Mouse (Mus musculus): Measurements from ENCODE around the gene Agbl4. TPM values are rescaled to one million over a fixed set of nuclear protein-coding genes. Genes with fewer than 3 reads are reported as not detected.
A peak's percentile ranks its signal among the peaks of the same experiment; 100 is the strongest.

Agbl4 gene
- total RNA-seq, 2 experiments from 2014 or later = 0.33 to 0.53 TPM

DNA sequence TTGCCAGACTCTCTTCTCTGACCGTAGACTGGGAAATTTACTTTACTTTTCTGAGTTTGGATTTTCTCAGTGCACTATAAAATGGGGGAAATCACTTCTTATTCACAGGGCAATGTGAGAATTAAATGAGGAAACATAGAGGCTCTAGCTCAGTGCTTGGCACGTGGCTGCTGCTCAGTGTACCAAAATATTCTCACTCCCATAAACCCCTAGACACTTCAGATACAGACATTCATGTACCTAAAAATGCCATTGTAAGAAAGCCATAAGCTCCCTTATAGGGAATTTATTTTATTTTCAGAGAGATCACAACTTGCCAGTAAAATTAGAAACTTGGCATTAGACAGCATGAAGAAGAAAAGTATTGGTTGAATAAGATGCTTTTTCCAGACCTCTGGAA is 883.5 kb downstream of the Agbl4 start:
- DNase-seq = no peak

DNA sequence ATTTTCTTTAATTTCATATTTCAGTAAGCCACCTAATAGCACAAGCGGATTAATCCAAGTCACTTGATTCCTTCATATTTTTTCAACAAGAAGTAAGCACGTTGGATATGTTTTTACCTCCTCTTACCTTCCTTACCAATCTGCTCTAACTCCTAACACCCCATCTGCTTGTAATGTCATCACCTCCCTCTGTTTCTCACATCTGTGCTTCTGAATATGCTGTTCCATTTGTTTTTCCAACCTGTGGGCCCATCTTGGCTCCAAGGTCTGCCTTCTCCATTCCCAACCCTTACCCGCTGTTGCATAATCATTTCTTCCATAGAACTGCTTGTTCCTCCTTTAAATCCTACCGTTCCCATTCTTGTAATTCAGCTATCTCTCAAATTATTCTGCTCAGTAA is 884.4 kb downstream of the Agbl4 start:
- DNase-seq = no peak

DNA sequence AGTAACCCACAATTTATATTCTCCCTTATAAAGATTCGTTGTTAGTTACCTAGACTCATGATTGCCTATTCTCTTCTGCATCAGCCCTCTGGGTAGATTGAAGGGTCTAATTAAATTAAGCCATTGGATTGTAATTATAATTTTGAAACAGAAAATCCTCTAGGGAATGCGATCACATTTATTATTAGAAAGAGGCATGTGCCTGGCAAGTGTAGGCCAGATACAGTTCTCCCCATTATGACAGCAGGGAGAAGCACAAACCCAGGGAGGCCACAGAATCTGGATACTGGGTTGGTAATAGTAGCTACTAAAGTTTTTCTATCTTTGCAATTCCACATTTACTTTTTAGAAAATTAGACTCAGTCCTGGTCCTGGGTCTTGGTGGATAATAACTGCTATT is 887.2 kb downstream of the Agbl4 start:
- no peak for DNase-seq

DNA sequence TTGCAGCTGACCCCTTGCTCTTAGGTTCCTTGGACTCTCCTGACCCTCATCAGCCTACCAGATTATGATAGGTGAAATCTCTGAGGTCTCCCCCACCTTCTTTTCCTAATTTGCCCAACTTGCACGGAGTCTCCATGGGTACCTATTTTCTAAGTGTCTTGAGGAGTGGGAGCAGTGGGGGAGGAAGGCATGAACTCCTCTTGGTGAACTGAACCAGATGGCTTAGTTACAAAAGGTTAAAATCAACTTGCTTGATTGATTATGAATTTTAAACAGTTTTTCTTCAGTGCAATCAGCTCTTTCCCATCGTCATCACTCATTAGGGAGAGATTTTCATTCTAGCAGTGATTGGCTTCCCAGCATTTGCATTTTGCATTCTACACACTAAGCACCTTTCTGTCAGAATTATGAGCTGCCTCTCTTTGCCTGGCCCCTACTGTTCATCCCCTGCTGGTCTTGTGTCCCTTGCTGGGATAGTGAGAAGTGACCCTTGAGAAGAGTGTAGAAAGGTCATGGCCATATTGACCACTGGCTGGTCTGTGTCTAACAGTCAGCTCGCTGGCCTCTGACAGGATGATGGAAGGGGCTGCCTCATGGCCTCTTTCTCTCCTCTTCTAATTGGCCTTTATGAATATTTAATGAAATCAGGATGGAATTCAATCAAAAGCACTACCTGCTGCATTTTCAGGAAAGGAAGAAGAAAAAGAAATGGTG is 897.2 kb downstream of the Agbl4 start:
- DNase-seq = no peak

DNA sequence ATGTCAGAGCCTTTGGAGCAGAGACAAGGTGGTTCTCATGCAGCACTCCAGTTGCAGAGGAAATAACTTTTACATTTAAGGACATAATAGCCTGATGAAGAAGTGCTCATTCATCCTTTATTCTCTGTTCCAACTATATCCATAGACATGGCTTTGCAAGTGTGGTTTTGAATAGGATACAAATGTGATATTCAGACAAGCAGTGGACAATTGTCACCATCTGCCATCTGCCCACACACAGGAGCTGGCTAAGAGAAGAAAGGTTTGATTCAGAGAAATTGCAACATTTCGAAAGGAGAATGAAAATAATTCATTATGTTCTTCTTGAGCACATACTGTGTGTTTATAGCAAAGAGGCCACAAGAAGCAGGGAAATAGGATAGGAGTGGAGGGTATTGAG is 909.1 kb downstream of the Agbl4 start:
- no peak for DNase-seq

DNA sequence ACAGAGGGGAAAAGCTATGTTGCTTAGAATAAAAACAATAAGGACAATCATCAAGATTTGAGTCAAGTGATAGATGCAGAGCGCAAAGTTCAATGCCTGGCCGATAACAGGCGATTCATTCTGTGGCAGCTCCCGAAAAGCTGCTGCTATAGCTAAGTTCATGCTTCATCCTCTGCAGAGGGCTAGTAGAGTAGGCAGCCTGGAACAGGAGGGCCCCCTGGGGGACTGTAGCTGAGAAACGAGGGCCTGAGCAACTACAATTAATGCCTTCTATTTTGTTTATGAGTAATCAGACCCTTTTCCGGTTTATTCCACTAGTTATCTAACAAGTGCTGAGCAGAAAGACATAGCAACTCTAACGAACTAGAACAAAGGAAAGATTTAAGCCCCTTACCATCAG is 909.7 kb downstream of the Agbl4 start:
- no peak for DNase-seq

DNA sequence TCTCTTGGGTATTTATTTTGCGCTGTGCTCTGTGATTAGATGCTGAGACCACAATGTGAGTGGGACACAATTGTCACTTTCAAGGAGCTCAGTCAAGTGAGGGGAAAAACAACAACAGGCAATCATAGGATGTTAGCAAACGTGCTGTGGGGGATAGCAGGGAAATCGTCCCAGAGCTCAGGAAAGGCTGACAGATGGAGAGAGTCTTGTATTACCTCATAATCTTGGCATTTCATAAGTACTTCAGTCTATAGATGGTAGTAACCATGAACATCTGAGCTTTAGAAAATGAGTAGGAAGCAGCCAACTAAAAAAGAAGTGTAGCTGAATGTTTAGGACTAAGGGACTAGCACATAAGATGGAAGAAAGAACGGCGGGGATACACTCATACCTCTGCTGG is 910.2 kb downstream of the Agbl4 start:
- DNase-seq = no peak

DNA sequence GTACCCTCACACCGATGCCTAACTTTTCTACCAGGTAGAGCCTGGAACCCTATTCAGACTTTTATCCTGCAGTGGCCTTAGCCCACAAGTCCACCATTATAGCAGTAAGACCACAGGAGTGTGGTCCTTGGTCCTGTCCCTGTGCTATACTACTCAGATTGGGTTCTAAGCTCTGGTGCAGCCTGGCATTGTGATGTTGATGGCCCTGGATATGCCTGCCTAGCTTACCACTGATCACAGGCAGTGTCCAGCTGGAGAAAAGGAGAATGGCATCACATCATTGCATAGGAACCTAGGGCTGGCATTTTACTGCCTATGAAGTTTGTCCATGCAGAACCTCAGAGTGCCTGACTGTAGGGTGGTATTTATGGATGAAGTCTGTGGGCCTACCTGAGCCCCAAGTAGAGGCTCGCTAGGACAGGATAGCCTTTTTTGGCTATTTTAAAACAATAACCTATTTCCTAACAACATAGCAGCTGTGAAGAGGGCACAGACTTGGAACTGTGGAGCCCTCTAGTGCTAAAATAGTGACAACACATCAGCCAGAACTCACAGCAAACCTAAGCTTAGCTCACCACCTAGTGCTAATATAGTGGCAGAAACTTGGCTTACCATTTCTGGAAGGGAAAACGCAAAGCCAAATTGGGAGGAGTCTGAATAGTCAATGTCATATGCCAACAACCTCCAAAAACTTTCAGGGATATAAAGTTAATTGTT is 911.3 kb downstream of the Agbl4 start:
- no peak for DNase-seq

DNA sequence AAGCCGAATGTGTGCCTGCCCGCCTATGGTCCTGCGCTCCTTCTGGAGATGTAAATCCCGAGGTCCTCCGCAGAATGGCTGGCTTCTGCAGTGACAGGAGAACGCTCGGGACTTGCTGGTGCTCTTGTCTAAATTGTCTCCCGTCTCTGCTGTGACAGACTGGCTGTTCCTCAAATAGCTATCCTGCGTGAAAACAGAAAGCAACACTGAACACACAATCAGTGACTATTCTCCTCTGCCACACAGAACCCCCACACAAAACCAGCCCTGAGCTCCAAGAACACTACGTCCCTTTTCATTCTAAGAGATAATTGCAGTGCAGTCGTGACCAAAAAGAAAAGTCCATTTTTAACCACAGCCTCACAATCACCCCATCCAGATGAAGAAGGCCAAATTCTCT is 929.6 kb downstream of the Agbl4 start:
- DNase-seq = no peak

DNA sequence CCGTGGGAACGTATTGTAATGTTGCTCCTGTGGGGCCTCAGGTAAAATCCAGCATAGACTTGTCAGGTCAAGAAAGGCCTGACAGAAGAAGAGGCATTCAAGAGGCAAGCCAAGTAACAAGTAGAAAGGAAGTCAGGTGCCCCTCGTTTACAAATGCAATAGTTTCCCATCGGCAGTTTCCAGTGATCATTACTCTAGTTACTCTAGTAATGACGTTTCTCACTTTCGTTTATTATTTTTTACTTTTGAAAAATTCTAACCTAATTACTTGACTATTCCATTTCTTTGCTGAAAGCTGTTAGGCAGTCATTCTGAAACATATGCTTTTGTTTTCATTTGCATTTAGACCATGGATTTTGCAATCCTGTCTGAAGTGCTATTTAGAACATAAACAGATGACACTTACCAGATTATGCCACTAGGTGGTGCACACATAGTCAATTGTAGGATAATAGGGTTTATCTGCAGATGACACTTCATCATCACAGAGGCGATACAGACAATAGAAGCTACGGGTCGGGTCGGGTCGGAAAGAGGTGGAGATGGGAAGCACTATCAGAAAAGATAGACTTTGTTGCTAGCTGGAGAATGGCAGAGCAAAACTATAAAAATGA is 930.4 kb downstream of the Agbl4 start:
- peak in 1 of 2 experiments; percentile 29 for DNase-seq

DNA sequence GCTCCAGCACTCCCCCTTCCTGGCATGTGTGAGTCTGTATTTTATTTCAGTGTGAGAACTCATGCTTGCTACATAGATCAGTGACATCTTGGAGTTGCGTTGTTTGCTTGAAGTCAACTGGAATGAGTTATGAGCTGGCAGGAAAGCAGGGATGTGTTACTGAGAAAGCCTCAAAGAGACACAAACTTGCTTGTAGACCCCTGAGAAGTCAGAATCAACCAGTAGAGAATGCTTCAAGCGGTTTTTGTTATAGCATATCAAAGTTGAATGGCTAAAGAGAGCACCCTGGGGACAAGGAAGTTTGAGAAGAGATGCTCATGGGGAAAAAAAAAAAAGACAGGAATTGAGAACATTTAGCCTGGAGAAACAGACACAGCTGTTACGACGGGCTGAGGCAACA is 932.0 kb downstream of the Agbl4 start:
- DNase-seq = no peak

DNA sequence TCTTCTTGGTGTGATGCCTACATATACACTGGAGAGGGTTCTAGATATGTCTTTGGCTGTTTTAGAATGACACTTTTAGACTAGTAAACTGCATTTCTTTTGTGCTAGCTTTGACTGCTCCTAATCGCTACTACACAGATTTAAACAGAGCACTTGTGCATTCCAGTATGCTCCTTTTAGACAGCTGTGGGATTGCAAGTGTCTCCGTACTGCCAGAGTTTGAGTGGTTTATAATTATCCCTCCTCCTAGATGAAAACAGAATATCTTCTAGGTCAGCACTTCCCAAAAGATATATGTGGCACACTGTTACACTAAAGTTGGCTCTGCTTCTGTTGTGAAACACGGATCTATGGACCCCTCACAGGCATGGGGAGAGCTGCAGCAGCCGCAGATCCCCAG is 935.4 kb downstream of the Agbl4 start:
- DNase-seq = no peak

DNA sequence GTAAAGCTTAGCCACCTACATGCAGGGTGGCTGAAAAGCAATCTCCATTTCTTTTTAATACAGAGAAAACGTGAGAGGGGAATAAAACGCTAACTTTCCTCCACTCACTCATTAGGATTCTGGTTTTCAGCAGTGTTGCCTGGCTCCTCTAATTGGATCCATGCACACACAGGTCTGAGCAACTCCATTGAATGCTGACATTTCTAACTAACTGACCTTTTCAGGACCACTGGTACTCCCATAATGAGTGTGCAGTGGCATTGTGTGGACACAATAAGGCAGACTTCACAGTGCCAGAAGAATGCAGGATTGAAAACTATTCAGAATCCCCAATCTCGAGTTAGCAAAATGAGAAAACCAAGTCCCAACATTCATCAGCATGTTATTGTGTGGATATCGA is 952.5 kb downstream of the Agbl4 start:
- DNase-seq = no peak

DNA sequence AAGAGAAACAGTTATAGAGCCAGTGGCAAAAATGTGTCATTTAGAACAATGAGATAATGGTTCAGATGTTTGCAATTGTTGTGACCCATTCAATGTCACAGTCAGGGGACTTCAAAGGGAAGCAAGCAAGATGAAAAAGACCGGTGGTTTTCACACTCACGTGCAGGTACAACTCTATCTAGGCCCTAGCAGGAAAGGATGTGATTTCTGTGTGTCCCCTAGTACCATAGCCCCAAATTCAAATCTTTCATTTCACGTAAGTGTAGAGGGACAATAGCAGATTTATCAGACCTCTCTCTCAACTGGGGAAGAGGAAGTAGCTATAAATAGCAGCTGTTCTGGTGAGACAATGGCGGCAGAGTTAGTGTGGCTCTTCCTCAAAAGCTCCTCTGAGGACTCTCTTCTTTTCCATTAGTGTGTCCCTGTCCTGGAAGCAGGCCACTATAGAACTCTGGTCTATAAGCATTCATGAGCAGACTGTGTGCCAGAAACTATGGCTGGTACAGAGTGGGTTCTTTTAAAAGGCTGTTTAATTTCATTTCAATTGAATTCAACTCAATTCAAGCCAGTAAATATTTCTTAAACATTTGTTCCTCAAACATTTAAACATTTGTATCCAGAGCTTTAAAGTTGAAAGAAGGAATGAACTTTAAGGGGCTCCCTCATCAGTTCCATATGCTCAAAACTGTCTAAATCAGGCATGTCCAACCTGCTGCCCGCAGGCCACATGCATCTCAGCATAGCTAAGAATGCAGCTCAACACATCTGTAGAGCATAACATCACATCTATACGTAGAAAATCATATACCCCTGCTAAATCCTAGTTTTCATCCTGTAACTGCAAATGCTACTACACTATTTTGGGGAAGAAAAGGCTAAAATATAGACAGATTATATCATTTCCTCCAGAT is 953.4 kb downstream of the Agbl4 start:
- DNase-seq = no peak

DNA sequence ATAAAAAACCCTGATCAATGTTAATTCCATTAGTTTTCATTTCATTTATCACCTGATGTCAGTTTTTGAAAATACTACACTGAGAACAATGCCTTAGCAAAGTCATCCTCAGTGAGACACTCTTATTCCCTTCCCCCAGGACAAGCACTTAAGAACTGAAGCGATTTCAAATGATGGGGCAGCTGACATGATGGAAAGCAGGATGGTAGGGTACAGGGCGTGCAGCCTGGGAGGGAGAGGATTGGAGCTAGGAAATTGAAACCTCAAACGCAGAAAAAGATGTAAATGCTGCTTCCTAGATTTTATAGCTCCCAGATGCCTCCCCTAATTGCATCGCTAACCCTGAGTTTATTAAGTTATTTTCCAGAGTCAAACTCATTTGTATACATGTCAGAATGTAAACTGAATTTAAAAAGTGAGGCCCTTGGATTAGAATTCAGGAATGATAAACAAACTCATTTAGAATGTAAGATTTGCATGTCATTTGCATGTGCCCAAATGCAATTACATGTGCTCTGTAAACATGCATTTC is 959.2 kb downstream of the Agbl4 start:
- no peak for DNase-seq

DNA sequence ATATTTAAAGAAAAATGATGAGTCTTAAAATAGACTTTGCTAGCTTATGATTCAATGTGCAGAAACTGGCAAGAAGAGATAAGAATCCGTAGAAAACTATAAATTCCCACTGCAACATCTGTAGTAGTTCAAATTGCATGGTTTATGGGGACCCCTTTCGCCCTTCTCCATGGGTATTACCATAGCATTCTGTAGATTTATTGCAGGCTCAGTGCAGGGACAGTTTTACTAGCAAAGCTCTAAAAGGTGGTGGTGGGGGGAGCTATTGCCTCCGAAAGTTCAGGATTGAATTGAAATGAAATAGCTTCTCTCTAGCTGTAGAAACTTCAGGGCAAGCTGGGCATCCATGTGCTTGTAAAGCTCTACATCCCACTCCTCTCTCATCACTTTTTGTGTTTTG is 959.7 kb downstream of the Agbl4 start:
- DNase-seq = no peak

DNA sequence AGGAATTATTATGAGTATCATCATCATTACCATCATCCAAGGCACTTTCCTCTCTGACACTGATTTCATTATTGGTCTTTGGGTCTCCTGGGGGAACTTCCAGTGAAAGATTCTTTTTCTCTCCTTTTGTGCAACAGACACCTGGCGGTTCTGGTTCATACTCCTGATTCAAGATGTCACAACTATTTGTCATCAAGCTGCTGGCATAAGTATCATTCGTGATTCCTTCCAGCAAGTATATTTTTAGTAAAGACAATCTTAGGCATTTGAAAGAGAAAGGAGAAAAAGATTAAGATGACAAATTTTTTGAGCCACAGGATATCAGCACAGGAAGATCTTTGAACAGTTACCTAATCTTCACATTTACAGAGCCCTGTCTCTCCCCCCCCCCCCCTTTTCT is 966.7 kb downstream of the Agbl4 start:
- no peak for DNase-seq

DNA sequence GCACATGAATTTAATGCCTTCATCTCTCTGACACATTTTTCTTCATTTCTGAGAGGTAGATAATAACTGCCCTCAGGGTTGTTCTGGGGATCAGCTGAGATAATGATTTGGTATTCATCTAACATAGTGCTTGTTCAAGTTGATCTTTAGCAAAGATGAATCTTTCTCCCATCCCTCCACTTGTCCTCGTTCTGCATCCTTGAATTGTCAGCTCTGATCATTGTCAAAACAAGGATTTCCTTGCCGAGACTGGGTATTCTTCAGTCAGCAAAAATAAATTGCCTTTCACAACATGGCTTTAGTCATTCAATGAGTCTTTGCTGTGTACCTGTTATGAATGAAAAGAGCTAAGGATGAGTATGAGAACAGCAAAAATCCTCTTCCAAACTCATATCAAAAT is 970.3 kb downstream of the Agbl4 start:
- DNase-seq = no peak

DNA sequence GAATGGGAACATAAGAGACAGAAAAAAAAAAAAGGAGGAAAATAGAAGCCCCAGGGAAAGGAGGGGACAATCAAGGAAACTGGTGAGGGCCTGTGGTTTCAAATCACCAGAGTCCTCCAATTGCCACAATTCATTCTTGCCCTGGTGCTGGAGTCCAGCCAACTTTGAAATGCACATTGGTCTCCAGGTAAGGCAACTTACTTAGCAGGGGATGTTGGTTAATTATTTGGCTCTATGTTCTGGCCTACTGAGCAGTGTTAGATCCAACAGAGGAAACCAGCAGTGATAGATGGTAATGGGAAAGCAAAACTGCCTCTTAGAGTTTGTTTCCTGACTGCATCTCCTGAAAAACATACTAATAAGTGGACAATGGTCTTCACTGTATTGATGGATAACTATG is 979.7 kb downstream of the Agbl4 start:
- DNase-seq = no peak

DNA sequence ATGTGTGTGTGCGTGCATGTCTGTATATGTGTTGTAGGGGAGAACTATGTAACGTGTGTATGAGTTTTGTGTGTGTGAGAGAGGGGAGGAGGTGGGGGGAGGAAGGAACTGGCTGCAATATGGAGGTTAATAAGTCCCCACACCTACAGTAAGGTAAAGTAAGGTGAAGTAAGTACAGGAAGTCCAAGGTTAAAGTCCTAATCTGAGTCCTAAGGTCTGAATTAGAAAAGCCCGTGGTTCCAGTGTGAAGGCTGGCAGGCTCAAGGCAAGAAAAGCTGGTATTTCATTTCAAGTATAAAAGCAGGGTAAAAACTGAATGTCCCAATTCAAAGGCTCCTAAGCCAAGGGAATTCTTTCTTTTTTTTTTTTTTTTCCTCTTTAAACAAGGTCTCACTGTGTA is 980.6 kb downstream of the Agbl4 start:
- no peak for DNase-seq

DNA sequence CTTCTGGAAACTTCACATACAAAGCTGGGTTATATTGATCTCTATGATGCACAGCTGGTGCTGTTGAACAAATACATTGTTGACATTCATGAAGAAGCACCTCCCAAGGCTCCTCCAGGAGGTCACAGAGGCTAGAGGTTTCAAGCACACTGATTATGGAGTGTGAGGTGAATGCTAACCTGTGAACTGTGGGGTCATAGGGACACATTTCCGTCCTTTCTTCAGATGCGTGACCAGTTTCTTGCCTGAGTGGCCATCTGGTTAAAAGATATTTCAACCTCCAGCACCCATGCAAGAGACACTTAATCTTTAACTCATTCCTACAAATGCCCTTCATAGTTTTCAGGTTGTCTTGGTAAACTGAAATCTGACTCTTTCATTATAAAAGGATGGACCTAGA is 985.6 kb downstream of the Agbl4 start:
- no peak for DNase-seq

DNA sequence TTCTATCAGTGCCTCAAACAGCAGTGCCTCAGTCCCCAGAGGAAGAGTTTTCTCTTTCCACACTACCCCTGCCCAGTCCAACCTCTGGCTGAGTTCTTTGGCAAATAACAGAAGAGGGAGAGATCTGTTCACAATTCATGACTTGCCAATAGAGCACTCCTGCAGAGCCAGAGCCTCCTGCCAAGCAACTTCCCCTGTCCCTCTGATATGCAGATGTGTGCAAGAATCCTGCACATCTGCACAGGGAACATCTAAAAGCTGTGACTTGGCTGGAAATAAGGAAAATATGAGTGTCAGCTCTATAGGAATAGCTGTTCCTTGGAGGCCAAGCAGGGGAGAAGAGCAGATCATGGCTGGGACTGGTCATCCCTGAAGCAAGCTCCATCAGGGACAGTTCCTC is 993.3 kb downstream of the Agbl4 start:
- DNase-seq = no peak
